Mouse (Mus musculus) olfactory bulb, adult 2 months (tissue): Measurements from ENCODE around the gene Steap2. TPM values are rescaled to one million over a fixed set of nuclear protein-coding genes. Genes with fewer than 3 reads are reported as not detected.
"Not testable (repeated sequence)": the region's sequence is repeated elsewhere in the genome, so short reads cannot be mapped to it uniquely, and the experiment has no call there.

ENCODE experiments used
- H3K27ac ChIP-seq: fragments of 200-500 bp; 2 replicates; pipeline ENCODE4 v1.5.1; 2012; ENCODE audit warnings: low read depth, low read length; ENCODE audit not compliant: insufficient read depth
- H3K4me1 ChIP-seq: fragments of 200-500 bp; 2 replicates; pipeline ENCODE4 v1.6.1; 2012; ENCODE audit warnings: low read length; ENCODE audit not compliant: control insufficient read depth, insufficient read depth
- H3K4me3 ChIP-seq: fragments of 200-500 bp; 2 replicates; pipeline ENCODE4 v1.5.1; 2012; ENCODE audit warnings: mild to moderate bottlenecking, low read depth, low read length, moderate library complexity; ENCODE audit not compliant: insufficient read depth
- CTCF ChIP-seq: fragments of 200-500 bp; IDR thresholded peaks from 2 replicates; pipeline ENCODE4 v1.5.1; 2012; ENCODE audit warnings: low read depth, mild to moderate bottlenecking, low read length, moderate library complexity; ENCODE audit not compliant: insufficient read depth
- POLR2A ChIP-seq: fragments of 200-500 bp; IDR thresholded peaks from 2 replicates; pipeline ENCODE4 v1.6.1; 2012; ENCODE audit warnings: mild to moderate bottlenecking, low read depth, low read length, moderate library complexity; ENCODE audit not compliant: insufficient read depth
- WGBS: fragments of 180-500 bp; shearing (Covaris S2); methylation state at CpG from one replicate; pipeline ENCODE4 v1.1.7; 2018; 5-methylcytosine and 5-hydroxymethylcytosine counted together
- polyA plus RNA-seq: library from polyadenylated mRNA; stranded (reverse); fragments of >200 nt; gene quantifications from 2 replicates; pipeline ENCODE4 v1.2.4, GENCODE M21; 2012; ENCODE audit warnings: low replicate concordance; ENCODE audit not compliant: missing spikeins, insufficient read depth, insufficient read length

The Steap2 gene
- polyA plus RNA-seq, 1 experiment: not detected

DNA sequence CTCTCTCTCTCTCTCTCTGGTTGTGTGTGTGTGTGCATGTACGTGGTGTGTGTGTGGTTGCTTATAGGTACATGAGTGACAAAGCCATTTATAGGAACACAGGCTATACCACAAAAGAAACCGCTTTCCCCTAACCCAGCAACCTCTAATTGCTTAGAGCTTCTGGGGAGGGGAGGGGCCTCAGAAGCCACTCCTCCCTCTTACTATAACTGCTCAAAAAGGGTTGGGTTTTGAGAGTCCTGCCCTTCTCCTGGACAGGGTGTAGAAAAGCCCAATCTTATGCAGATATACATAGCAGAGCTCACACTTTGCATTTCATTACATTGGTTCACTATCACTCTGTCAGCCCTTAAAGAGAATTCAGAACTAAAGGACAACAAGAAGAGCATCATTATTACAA, 6.0 kb upstream of the Steap2 start:
- H3K4me1 ChIP-seq: no peaks in the 10 kb centered on the region
- no peak overlapping the region for H3K27ac ChIP-seq
- no peak for TF ChIP-seq POLR2A
- TF ChIP-seq CTCF: no peak
- WGBS: 65% methylated on average over 2 of the region's 2 CpGs
- H3K4me3 ChIP-seq: no peak overlapping the region

DNA sequence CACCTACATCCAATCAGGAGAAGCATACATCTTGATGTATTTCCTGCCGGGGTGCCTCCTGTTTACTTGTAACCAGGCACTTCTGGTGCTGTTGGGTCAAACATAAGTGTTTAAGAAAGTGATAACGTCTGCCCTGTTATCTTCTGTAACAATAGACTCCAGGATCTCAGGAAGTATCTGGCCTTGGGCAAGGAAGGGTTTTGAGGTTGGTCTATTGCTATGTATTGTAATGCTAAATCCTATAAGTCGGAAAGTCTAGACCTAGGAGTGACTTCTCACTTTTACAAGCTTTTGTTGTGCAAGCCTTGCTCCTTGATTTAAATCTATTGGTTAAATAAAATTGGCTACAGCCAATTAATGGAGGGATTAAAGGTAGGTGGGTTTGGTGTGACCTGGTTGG, 4.5 kb upstream of the Steap2 start:
- Histone ChIP-seq H3K27ac (no peak overlapping the region), H3K4me1 (no peaks in the 10 kb centered on the region), H3K4me3 (no peak overlapping the region)
- TF ChIP-seq CTCF (no peak), POLR2A (no peak)
- 81% methylated on average over 3 of the region's 3 CpGs for WGBS

DNA sequence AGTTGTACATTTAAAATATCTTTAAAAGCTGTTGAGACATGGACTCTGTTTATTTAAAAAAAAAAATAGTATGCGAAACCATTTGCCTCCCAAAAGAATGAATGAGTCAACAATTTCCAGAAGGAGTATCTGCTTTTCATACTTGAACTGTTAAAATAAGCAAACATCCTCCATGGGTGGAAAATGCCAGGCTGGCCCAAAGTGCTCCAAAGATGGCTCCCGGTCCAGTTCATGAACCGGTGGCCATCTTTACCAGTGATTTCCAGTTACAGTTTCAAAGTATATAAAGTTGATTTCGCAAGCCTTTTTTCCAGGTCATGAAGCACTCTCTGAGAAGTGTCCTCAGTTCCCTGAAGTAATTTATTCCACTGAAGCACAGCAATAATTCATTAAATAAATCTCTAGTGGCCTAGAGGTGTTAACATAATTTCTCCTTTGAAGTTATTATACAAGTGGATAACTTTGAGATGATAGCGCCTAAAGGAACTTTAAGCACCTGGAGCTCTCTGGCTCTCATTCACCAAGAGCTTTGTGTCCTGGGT, 1.1 kb upstream of the Steap2 start:
- H3K4me1 ChIP-seq: peaks cover 4% of the 10 kb centered on the region; the same call in 1 of the 2 replicates
- no peak overlapping the region for H3K27ac ChIP-seq
- no peak overlapping the region for H3K4me3 ChIP-seq
- TF ChIP-seq CTCF: no peak
- WGBS: 90% methylated on average over 5 of the region's 5 CpGs

DNA sequence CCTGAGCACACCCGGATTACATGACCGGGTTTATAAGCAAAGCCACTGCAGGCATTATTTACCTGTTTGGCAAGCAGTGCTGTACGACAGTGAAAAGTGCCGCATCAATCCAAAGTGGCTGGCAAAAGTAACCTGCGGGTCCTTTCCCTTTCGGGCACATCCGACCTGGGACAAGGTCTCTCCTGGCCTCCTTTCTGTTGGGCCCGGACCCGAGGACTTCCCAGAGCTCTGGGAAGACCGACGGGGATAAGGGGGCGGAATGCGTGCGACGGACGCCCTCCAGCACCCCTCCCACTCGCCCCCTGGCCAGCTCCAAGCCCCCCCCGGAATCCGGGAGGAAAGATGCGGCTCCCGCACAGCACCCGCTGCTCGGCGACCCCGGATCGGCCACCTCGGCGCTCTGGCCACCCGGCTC, 830 bp downstream of the Steap2 start:
- TF ChIP-seq CTCF (no peak), POLR2A (no peak)
- Histone ChIP-seq H3K4me3 (peak overlapping the region; percentile 93), H3K27ac (peak overlapping the region; percentile 43), H3K4me1 (peaks cover 4% of the 10 kb centered on the region; the same call in 1 of the 2 replicates)
- under 1% methylated on average over 29 of the region's 29 CpGs for WGBS

DNA sequence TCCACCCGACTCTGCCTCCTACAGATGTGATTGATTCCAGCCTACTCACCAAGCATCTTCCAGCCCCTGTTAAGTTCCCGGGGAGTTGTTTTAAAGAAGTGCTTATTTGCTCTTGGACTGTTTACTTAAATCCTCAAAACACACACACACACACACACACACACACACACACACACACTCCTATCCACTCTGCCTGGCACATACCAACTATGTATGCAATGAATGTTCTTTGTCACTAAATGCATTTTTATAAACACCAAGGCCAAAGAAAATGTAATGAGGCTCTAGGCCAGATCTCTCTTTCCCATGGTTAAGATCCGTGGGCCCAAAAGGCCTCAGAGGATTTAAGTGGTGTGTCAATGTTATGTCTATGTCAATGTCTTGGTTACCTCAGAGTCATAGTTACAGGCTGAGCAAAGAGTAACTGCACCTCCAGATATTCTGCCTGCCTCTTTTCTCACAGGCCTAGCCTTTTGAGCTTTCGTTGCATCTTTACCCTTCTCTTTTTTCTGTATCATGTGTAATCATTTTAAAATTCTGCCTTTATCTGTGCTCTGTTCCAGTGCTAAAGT, 2.1 kb downstream of the Steap2 start:
- 33% methylated on average over 4 of the region's 4 CpGs for WGBS
- no peak overlapping the region for H3K4me3 ChIP-seq
- no peak overlapping the region for H3K27ac ChIP-seq
- TF ChIP-seq POLR2A (no peak), CTCF (no peak)
- peaks cover 4% of the 10 kb centered on the region; the same call in 1 of the 2 replicates for H3K4me1 ChIP-seq

DNA sequence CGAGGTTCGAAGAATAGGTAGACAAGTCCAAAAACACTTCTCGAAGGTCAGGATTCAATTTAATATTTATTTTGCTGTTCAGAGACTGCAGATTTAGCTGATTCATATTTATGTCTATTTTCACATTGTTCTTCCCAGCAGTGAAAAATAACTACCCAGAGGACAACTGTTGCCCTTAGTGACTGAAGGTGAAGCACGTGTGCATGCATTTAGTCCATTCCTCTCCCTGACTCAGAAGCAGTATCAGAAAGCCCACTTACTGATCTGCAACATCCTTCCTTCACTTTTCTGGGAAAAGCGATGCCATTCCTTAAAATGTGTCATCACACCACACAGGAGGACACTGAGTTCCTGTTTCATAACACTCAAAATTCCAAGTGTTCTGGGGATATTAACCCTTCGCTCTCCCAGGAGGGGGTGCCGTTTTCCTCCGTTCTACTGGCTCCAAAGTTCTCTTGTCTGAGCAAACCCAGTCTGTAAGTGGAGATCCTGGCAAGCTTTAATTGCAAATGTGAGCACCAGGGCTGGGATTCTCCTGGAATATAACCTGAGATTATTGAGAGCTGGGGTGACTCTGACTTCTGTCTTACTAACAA, 5.3 kb downstream of the Steap2 start:
- 84% methylated on average over 8 of the region's 8 CpGs for WGBS
- Histone ChIP-seq H3K27ac (no peak overlapping the region), H3K4me1 (peaks cover 4% of the 10 kb centered on the region; the same call in 1 of the 2 replicates), H3K4me3 (no peak overlapping the region)
- TF ChIP-seq POLR2A: no peak
- TF ChIP-seq CTCF: no peak

DNA sequence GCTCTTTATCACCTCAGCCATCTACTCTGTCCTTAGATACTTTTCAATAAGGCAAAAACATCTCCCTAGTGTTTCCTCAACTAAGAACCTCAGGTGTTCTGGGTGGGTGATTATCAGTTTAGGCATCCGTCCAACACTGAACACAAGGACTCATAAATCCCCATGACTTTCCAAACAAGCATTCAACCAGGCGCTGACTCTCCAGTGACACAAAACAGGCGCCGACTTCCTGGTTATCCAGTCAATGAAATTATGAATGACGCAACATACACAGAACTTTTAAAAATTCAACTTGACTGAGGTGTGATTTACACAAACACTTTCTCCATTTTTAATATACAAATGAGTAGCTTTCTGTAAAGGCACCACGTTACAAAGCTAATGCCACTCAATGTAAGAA, 6.2 kb downstream of the Steap2 start:
- 89% methylated on average over 6 of the region's 6 CpGs for WGBS
- no peak for TF ChIP-seq CTCF
- TF ChIP-seq POLR2A: no peak
- peaks cover 4% of the 10 kb centered on the region; the same call in 1 of the 2 replicates for H3K4me1 ChIP-seq
- H3K27ac ChIP-seq: no peak overlapping the region
- H3K4me3 ChIP-seq: no peak overlapping the region

DNA sequence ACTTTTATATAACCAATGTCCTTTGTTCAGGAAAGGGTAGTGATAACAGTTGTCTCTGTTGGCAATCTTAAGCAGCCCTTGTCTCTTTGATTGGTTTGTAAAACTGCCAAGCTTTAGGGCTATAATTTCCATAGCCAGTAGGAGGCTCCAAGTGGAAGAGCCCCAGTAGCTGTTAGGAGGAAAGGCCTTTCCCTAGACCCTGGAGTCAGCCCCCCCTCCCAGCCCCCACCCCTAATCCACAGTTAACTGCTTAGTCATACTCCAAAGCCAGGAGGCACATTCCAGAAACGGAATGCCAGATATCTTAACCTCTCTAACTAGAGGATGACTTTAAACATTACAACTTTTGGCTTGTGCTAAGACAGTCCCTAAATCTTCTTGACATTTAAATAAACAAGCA, 7.4 kb downstream of the Steap2 start:
- H3K4me3 ChIP-seq: no peak overlapping the region
- WGBS: 16% methylated on average over 1 of the region's 1 CpGs
- TF ChIP-seq POLR2A (no peak), CTCF (no peak)
- peaks cover 4% of the 10 kb centered on the region; the same call in 1 of the 2 replicates for H3K4me1 ChIP-seq
- H3K27ac ChIP-seq: no peak overlapping the region

DNA sequence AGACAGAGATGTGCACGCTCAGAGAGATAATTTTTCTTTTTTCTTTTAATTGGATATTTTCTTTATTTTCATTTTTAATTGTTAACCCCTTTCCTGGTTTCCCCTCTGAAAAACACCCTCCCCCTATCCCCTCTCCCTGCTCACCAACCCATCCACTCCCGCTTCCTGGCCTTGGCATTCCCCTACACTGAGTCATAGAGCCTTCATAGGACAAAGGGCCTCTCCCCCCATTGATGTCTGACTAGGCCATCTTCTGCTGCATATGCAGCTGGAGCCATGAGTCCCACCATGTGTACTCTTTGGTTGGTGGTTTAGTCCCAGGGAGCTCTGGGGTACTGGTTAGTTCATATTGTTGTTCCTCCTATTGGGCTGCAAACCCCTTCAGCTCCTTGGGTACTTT, 9.4 kb downstream of the Steap2 start:
- H3K4me1 ChIP-seq, H3K27ac ChIP-seq, H3K4me3 ChIP-seq: not testable (repeated sequence)
- 85% methylated on average over 2 of the region's 2 CpGs for WGBS
